16 mouse cellular contexts compared by ENCODE assay signal in genomic region chr12:3312886-3313285, GRCm38 (mm10).
"Had no signal": no experiment of that assay in that cellular context is flagged by ENCODE, and none has a peak within 500 bp of the region (broad histone marks: within the 10 kb centered on the region; RNA-seq: fewer than 3 reads in every experiment).

No protein-coding gene starts in this region.

- H3K36me3 ChIP-seq: limb, embryonic 12.5 days; limb, embryonic 15.5 days; midbrain, embryonic 12.5 days; midbrain, embryonic 15.5 days; neural tube, embryonic 13.5 days had no signal

- DNase-seq: kidney, adult 9 months; kidney, postnatal 14 days; kidney, postnatal 4 days; left cerebral cortex, postnatal 4 days; liver, postnatal 0 days; lung, embryonic 14.5 days; retina, postnatal 1 day; thymus, adult 18-20 months; thymus, postnatal 36 days had no signal

- H3K4me3 ChIP-seq: limb, embryonic 12.5 days; limb, embryonic 15.5 days; midbrain, embryonic 12.5 days; midbrain, embryonic 15.5 days; neural tube, embryonic 13.5 days had no signal

- H3K27me3 ChIP-seq: limb, embryonic 12.5 days; limb, embryonic 15.5 days; midbrain, embryonic 12.5 days; midbrain, embryonic 15.5 days; neural tube, embryonic 13.5 days had no signal

- H3K9me3 ChIP-seq: limb, embryonic 12.5 days; limb, embryonic 15.5 days; midbrain, embryonic 12.5 days; midbrain, embryonic 15.5 days; neural tube, embryonic 13.5 days had no signal

- H3K27ac ChIP-seq: limb, embryonic 12.5 days; limb, embryonic 15.5 days; liver, embryonic 14.5 days; macrophage; midbrain, embryonic 12.5 days; midbrain, embryonic 15.5 days; neural tube, embryonic 13.5 days had no signal
